Mouse (Mus musculus): ENCODE measurements around the gene Ip6k1. TPM values are rescaled to one million over a fixed set of nuclear protein-coding genes. Genes with fewer than 3 reads are reported as not detected.

Gene Ip6k1
- polyA plus RNA-seq, 1 experiment from 2014 or later = 99.1 TPM

DNA sequence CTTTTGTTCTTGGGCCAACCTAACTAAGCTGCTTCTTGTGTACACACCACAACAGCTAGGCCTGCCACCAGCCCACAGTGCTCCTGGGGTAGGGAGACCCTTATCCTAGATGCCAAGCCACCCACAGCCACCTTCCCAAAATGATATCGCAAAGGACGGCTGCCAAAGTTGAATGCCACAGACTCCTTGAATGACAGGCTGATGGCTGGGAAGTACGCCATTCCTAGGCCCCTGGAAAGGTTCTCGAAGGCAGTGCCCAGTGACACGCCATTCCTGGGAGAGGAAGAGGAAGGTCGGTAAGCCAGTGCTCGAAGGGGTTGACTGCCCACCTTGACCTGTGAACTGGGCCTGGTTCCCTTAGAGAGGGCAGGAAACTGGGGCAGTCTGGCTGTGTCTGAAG is 67.2 kb downstream of the Ip6k1 start:
- Histone ChIP-seq H3K4me2 (no peak overlapping the region), H3K36me3 (peaks cover 26% of the 10 kb centered on the region), H3K27ac (replicated peaks) (no peak overlapping the region), H3K27me3 (replicated peaks) (no peaks in the 10 kb centered on the region), H3K4me1 (no peaks in the 10 kb centered on the region), H3K9ac (replicated peaks) (no peak overlapping the region), H3K4me3 (replicated peaks) (no peak overlapping the region), H3K9me3 (replicated peaks) (no peaks in the 10 kb centered on the region)
- no peak for ATAC-seq (ENCODE audit: low FRiP score)
- 94% methylated on average over 7 of the region's 7 CpGs for WGBS

GRCm38 (mm10) chr9:108071801-108072200 is 69.5 kb downstream of the Ip6k1 start:
- Histone ChIP-seq H3K4me3 (replicated peaks) (no peak overlapping the region), H3K9ac (replicated peaks) (no peak overlapping the region), H3K9me3 (replicated peaks) (no peaks in the 10 kb centered on the region), H3K27ac (replicated peaks) (no peak overlapping the region), H3K36me3 (peaks cover 25% of the 10 kb centered on the region), H3K4me2 (no peak overlapping the region), H3K27me3 (replicated peaks) (no peaks in the 10 kb centered on the region), H3K4me1 (no peaks in the 10 kb centered on the region)
- WGBS = 96% methylated on average over 4 of the region's 4 CpGs
- no peak for ATAC-seq (ENCODE audit: low FRiP score)

- no peak overlapping the region for H3K4me2 ChIP-seq
- no peaks in the 10 kb centered on the region for H3K9me3 ChIP-seq (replicated peaks)
- H3K4me3 ChIP-seq (replicated peaks) = no peak overlapping the region
- ATAC-seq (ENCODE audit: low FRiP score) = no peak
- H3K9ac ChIP-seq (replicated peaks) = no peak overlapping the region
- H3K27me3 ChIP-seq (replicated peaks) = no peaks in the 10 kb centered on the region
- no peak overlapping the region for H3K27ac ChIP-seq (replicated peaks)
- H3K4me1 ChIP-seq = no peaks in the 10 kb centered on the region
- WGBS = 78% methylated on average over 9 of the region's 9 CpGs
- peaks cover 23% of the 10 kb centered on the region for H3K36me3 ChIP-seq
These were observed 70.2 kb downstream of the Ip6k1 start for GRCm38 (mm10) chr9:108072481-108072924.

DNA sequence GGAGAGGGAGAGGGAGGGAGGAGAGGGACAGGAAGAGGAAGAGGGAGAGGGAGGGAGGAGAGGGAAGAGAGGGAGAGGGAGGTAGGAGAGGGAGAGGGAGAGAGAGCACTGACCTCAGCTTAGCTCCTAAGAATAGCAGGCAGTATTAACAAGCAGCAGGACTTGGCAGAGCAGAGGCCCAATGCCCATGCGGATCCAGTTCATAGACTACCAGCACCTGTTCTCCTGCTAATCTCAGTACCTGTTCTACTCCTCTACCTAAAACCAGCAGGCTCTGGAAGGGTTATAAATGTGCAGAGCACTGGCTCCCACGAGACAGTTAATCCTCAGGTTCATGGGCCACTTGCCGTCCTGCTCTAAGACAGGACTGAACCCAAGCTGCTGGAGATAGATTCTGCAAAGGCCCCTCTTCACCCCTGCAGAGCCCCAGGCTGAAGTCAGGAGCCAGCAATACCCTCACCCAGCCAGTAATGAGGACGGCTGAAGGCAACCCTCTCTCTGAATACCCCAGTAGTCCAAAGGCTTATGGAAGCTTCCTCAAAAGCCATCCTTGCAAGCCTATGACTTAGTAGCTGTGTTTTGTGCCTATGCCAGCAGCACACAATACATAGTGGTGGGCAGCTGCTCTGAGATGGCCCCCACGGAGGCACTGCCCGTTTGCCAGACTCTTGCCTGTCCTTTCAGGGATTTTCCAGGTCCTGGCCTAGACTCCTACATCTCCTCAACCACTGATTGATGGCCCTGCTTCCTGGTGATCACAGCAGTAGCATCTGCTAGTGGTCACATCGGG is 71.0 kb downstream of the Ip6k1 start:
- no peaks in the 10 kb centered on the region for H3K27me3 ChIP-seq (replicated peaks)
- 64% methylated on average over 7 of the region's 7 CpGs for WGBS
- H3K9ac ChIP-seq (replicated peaks) = no peak overlapping the region
- no peak overlapping the region for H3K27ac ChIP-seq (replicated peaks)
- no peak overlapping the region for H3K4me2 ChIP-seq
- no peak for ATAC-seq (ENCODE audit: low FRiP score)
- peaks cover 8% of the 10 kb centered on the region for H3K4me1 ChIP-seq
- peaks cover 22% of the 10 kb centered on the region for H3K36me3 ChIP-seq
- no peak overlapping the region for H3K4me3 ChIP-seq (replicated peaks)
- no peaks in the 10 kb centered on the region for H3K9me3 ChIP-seq (replicated peaks)

DNA sequence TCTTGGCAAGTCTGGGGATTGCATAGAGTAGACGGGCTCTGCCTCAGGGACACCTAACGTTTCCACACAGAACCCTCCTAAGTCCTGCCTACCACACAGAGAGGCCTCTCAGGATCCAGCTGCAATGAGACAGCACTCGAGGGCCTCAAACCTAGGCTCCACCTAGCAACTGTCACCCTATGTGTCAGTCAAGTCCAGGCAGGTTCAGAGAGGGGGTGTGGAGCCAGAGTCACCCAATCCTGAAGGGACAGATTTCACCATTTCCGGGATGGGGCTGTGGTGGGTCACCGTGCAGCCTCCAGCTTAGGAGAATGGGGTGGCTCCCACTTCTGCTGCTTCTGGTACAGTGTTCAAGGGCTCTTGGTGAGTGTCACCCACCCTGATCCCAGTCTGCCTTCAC is 77.9 kb downstream of the Ip6k1 start, which contains the start of gene Mst1:
Gene Mst1 (plus strand): TSS at position 269 of the 400 bp plus-strand sequence.
- ATAC-seq (ENCODE audit: low FRiP score) = no peak
- no peak within 1 kb of the TSS for H3K27ac ChIP-seq (replicated peaks)
- H3K9me3 ChIP-seq (replicated peaks) = no peaks in the 10 kb centered on the region
- peaks cover 29% of the 10 kb centered on the region for H3K4me1 ChIP-seq
- H3K27me3 ChIP-seq (replicated peaks) = peaks cover 44% of the 10 kb centered on the region
- peak within 1 kb of the TSS; percentile 92 for H3K4me2 ChIP-seq
- peaks cover 13% of the 10 kb centered on the region for H3K36me3 ChIP-seq
- 76% methylated on average over 5 of the region's 5 CpGs for WGBS
- peak within 1 kb of the TSS; percentile 61 for H3K4me3 ChIP-seq (replicated peaks)
- peak within 1 kb of the TSS; percentile 76 for H3K9ac ChIP-seq (replicated peaks)

GRCm38 (mm10) chr9:108082549-108082948 is 80.2 kb downstream of the Ip6k1 start:
- no peak overlapping the region for H3K27ac ChIP-seq (replicated peaks)
- 6% methylated on average over 19 of the region's 19 CpGs for WGBS
- H3K9me3 ChIP-seq (replicated peaks) = no peaks in the 10 kb centered on the region
- H3K4me1 ChIP-seq = peaks cover 29% of the 10 kb centered on the region
- H3K9ac ChIP-seq (replicated peaks) = 0 out of 2 replicates have a peak overlapping the region, but pooled peaks have one; percentile 15
- peak overlapping the region; percentile 45 for H3K4me2 ChIP-seq
- H3K27me3 ChIP-seq (replicated peaks) = peaks cover 46% of the 10 kb centered on the region
- H3K36me3 ChIP-seq = peaks cover 37% of the 10 kb centered on the region
- peak overlapping the region; percentile 19 for H3K4me3 ChIP-seq (replicated peaks)
- ATAC-seq (ENCODE audit: low FRiP score) = no peak

GRCm38 (mm10) chr9:108082988-108083431 is 80.7 kb downstream of the Ip6k1 start, which contains the start of gene Rnf123:
TSS of gene Rnf123 (minus strand) at chr9:108083346.
- Histone ChIP-seq H3K27ac (replicated peaks) (no peak within 1 kb of the TSS), H3K36me3 (peaks cover 41% of the 10 kb centered on the region), H3K27me3 (replicated peaks) (peaks cover 46% of the 10 kb centered on the region), H3K9ac (replicated peaks) (0 out of 2 replicates have a peak within 1 kb of the TSS, but pooled peaks have one; percentile 15), H3K4me2 (peak within 1 kb of the TSS; percentile 45), H3K4me3 (replicated peaks) (peak within 1 kb of the TSS; percentile 19), H3K9me3 (replicated peaks) (no peaks in the 10 kb centered on the region), H3K4me1 (peaks cover 24% of the 10 kb centered on the region)
- no peak for ATAC-seq (ENCODE audit: low FRiP score)
- 35% methylated on average over 12 of the region's 12 CpGs for WGBS

DNA sequence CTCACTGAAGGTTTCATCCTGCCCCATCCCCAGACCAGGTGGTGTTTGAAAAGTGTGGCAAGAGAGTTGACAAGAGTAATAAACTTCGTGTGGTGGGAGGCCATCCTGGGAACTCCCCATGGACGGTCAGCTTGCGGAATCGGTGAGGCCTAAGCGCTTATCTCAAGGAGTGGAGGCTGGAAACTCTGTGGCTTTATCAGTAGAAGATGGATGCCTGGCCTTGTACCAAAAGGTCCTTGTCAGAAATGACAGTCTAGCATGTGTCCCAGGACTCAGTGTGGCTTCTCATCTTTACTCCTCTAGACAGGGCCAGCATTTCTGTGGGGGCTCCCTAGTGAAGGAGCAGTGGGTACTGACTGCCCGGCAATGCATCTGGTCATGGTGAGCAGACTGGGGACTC is 81.3 kb downstream of the Ip6k1 start:
- H3K27ac ChIP-seq (replicated peaks) = no peak overlapping the region
- peaks cover 19% of the 10 kb centered on the region for H3K4me1 ChIP-seq
- H3K9ac ChIP-seq (replicated peaks) = no peak overlapping the region
- WGBS = 86% methylated on average over 6 of the region's 6 CpGs
- H3K36me3 ChIP-seq = peaks cover 47% of the 10 kb centered on the region
- H3K27me3 ChIP-seq (replicated peaks) = peaks cover 46% of the 10 kb centered on the region
- H3K9me3 ChIP-seq (replicated peaks) = no peaks in the 10 kb centered on the region
- no peak for ATAC-seq (ENCODE audit: low FRiP score)
- no peak overlapping the region for H3K4me2 ChIP-seq
- no peak overlapping the region for H3K4me3 ChIP-seq (replicated peaks)

GRCm38 (mm10) chr9:108085261-108085660 is 83.0 kb downstream of the Ip6k1 start:
- WGBS = 90% methylated on average over 4 of the region's 4 CpGs
- Histone ChIP-seq H3K4me2 (no peak overlapping the region), H3K9me3 (replicated peaks) (no peaks in the 10 kb centered on the region), H3K9ac (replicated peaks) (no peak overlapping the region), H3K4me3 (replicated peaks) (no peak overlapping the region), H3K27me3 (replicated peaks) (peaks cover 46% of the 10 kb centered on the region), H3K4me1 (peaks cover 12% of the 10 kb centered on the region), H3K27ac (replicated peaks) (no peak overlapping the region), H3K36me3 (peaks cover 64% of the 10 kb centered on the region)
- ATAC-seq (ENCODE audit: low FRiP score) = no peak

- no peaks in the 10 kb centered on the region for H3K27me3 ChIP-seq (replicated peaks)
- H3K9me3 ChIP-seq (replicated peaks) = no peaks in the 10 kb centered on the region
- no peak overlapping the region for H3K4me3 ChIP-seq (replicated peaks)
- no peak overlapping the region for H3K27ac ChIP-seq (replicated peaks)
- H3K4me2 ChIP-seq = no peak overlapping the region
- no peak overlapping the region for H3K9ac ChIP-seq (replicated peaks)
- H3K36me3 ChIP-seq = peaks cover 69% of the 10 kb centered on the region
- WGBS = 97% methylated on average over 7 of the region's 7 CpGs
- H3K4me1 ChIP-seq = peaks cover 27% of the 10 kb centered on the region
- ATAC-seq (ENCODE audit: low FRiP score) = no peak
These were observed 88.4 kb downstream of the Ip6k1 start for GRCm38 (mm10) chr9:108090611-108091120.

GRCm38 (mm10) chr9:108093586-108093985 is 91.3 kb downstream of the Ip6k1 start:
- no peak for ATAC-seq (ENCODE audit: low FRiP score)
- Histone ChIP-seq H3K27ac (replicated peaks) (peak overlapping the region; percentile 80; the same call in 1 of the 2 replicates), H3K4me3 (replicated peaks) (peak overlapping the region; percentile 70), H3K4me2 (peak overlapping the region; percentile 97), H3K36me3 (peaks cover 51% of the 10 kb centered on the region), H3K27me3 (replicated peaks) (no peaks in the 10 kb centered on the region), H3K9ac (replicated peaks) (peak overlapping the region; percentile 83), H3K9me3 (replicated peaks) (no peaks in the 10 kb centered on the region), H3K4me1 (peaks cover 35% of the 10 kb centered on the region)
- WGBS = 75% methylated on average over 10 of the region's 10 CpGs

Data from neural tube, embryonic 15.5 days (tissue).